Mouse (Mus musculus) lung, embryonic 14.5 days (tissue): ENCODE measurements around the gene Gnb4. TPM values are rescaled to one million over a fixed set of nuclear protein-coding genes. Genes with fewer than 3 reads are reported as not detected.

Experiments used
- ATAC-seq: fragments of 200-750 bp; cut with Nextera tagmentation; 2 replicates; pipeline ENCODE4 v1.8.0; 2017; ENCODE audit warnings: mild to moderate bottlenecking, moderate TSS enrichment, moderate library complexity; ENCODE audit not compliant: insufficient read depth
- DNase-seq: peaks from one replicate; pipeline ENCODE4 v3.0.0-alpha.2; 2015
- H3K27ac ChIP-seq: fragments of 300-500 bp; sonication (generic); 2 replicates; pipeline ENCODE4 v1.5.1; 2014; ENCODE audit warnings: low read depth, mild to moderate bottlenecking, moderate library complexity
- H3K27me3 ChIP-seq: fragments of 300-500 bp; sonication (generic); 2 replicates; pipeline ENCODE4 v1.6.1; 2014; ENCODE audit warnings: low read length, control low read depth; ENCODE audit not compliant: insufficient read depth
- H3K36me3 ChIP-seq: fragments of 300-500 bp; sonication (generic); 2 replicates; pipeline ENCODE4 v1.6.1; 2014; ENCODE audit warnings: control low read depth; ENCODE audit not compliant: insufficient read depth
- H3K4me1 ChIP-seq: fragments of 300-500 bp; sonication (generic); 2 replicates; pipeline ENCODE4 v1.6.1; 2014; ENCODE audit warnings: antibody characterized with exemption, control low read depth; ENCODE audit not compliant: insufficient read depth
- H3K4me2 ChIP-seq: fragments of 300-500 bp; sonication (generic); 2 replicates; pipeline ENCODE4 v1.6.1; 2014; ENCODE audit warnings: mild to moderate bottlenecking
- H3K4me3 ChIP-seq: fragments of 300-500 bp; sonication (generic); 2 replicates; pipeline ENCODE4 v1.5.1; 2014; ENCODE audit warnings: low read depth, low read length
- H3K9ac ChIP-seq: fragments of 300-500 bp; sonication (generic); 2 replicates; pipeline ENCODE4 v1.6.1; 2014
- H3K9me3 ChIP-seq: fragments of 300-500 bp; sonication (generic); 2 replicates; pipeline ENCODE4 v1.6.1; 2016; ENCODE audit warnings: low read depth, low read length, control low read depth
- CTCF ChIP-seq: IDR thresholded peaks from 2 replicates; pipeline ENCODE4 v1.5.1; 2016; ENCODE audit warnings: antibody characterized with exemption, low read depth
- WGBS: fragments of 180-500 bp; shearing (Covaris S2); extraction: QIAGEN DNeasy Blood & Tissue Kit; methylation state at CpG from one replicate; pipeline ENCODE4 v1.1.7; 2014; 5-methylcytosine and 5-hydroxymethylcytosine counted together
- polyA plus RNA-seq: library from polyadenylated mRNA; unstranded; fragments of >200 nt; fragmentation: Nextera tagmentation; extraction: Ambion mirVana; gene quantifications from 2 replicates; pipeline ENCODE4 v1.2.1, GENCODE M21; 2014

The Gnb4 gene
- polyA plus RNA-seq, 1 experiment from 2014 or later: 71.4 TPM

DNA sequence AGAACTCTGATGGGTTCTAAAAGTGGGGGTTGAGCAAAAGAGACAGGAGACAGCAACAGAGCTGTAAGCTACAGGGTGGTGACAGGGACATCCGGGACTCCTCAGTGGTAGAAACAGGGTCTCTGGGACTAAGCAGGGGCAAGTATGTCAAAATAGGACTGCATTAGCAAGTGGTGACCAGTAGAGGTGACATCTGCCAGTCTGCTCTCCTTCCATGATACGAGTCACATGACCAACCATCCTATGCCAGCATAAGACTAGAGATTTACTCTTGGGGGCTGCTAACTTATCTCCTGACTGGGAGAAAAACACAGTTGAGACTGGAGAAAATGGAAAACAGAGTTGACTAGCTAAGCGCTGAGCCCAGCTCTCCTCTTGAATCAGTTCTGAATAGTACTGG lies 30.1 kb downstream of the Gnb4 start:
- no peak for DNase-seq
- no peak for TF ChIP-seq CTCF
- Histone ChIP-seq H3K27me3 (no peaks in the 10 kb centered on the region), H3K4me1 (no peaks in the 10 kb centered on the region), H3K4me3 (no peak overlapping the region), H3K27ac (no peak overlapping the region), H3K4me2 (no peak overlapping the region), H3K9ac (no peak overlapping the region), H3K9me3 (no peaks in the 10 kb centered on the region), H3K36me3 (peaks cover 76% of the 10 kb centered on the region)
- ATAC-seq: no peak
- 87% methylated on average over 3 of the region's 3 CpGs for WGBS

DNA sequence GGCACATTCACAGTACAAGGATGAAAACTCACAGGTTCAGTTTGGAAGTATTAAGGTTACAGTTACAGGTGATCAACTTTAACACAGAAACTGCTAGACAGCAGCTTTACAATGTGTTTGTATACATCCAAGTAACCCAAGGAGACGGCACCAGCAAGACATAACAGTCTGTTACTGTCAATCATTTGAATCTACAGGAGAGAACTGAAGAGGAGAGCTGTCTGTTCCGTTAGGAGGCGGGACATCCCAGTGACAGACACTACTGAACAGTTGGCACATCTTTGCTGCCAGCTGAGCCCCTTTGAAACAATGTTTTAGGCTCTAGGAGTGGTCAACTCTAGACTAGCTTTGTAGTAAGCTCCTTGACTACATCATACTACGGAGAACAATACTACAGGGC lies 32.9 kb downstream of the Gnb4 start:
- TF ChIP-seq CTCF: no peak
- H3K27ac ChIP-seq: no peak overlapping the region
- ATAC-seq: no peak
- H3K4me2 ChIP-seq: no peak overlapping the region
- no peak for DNase-seq
- no peak overlapping the region for H3K4me3 ChIP-seq
- no peaks in the 10 kb centered on the region for H3K27me3 ChIP-seq
- H3K4me1 ChIP-seq: no peaks in the 10 kb centered on the region
- peaks cover 65% of the 10 kb centered on the region for H3K36me3 ChIP-seq
- WGBS: 92% methylated on average over 4 of the region's 4 CpGs
- H3K9me3 ChIP-seq: no peaks in the 10 kb centered on the region
- no peak overlapping the region for H3K9ac ChIP-seq

DNA sequence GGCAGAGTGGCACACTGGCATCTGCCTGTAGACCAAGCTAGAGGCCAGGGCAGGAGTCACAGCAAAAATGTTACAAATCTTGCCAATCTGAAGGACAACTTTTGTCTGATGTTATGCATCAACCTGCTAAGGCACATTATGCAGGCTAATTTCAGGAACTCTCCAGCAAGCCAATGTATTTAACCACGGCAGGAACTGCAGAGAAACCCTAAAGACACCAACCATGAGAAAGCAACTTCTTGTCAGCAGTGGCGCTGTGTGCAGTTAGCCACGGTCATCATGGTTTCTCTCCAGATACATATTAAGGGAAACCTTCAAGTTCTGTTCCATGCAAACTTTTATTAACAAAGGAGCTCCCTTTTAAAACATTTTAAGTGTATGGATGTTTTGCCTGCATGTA lies 34.5 kb downstream of the Gnb4 start:
- no peak for ATAC-seq
- no peak overlapping the region for H3K9ac ChIP-seq
- 86% methylated on average over 3 of the region's 3 CpGs for WGBS
- H3K4me1 ChIP-seq: no peaks in the 10 kb centered on the region
- no peak overlapping the region for H3K4me2 ChIP-seq
- H3K27ac ChIP-seq: no peak overlapping the region
- TF ChIP-seq CTCF: no peak
- no peaks in the 10 kb centered on the region for H3K27me3 ChIP-seq
- H3K4me3 ChIP-seq: no peak overlapping the region
- DNase-seq: no peak
- peaks cover 64% of the 10 kb centered on the region for H3K36me3 ChIP-seq
- no peaks in the 10 kb centered on the region for H3K9me3 ChIP-seq

DNA sequence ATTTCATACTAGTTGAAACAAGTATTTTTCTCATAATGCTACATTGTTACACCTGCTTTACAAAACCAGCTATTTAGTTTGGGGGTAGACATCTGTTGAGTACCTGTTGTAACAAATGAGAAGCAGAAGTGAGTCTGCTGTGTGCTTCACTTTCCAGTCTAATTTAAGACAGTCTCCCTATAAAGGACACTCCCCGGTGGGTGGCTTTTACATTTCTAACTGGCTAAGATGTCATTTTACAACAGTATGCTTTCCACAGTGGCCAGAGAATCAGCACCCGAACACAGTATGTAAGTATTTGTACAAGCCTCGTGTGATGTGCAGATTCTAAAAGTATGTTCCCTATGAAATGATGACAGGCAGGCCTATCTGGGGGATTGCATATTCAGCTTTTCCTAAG lies 35.6 kb downstream of the Gnb4 start:
- ATAC-seq: no peak
- 79% methylated on average over 3 of the region's 3 CpGs for WGBS

DNA sequence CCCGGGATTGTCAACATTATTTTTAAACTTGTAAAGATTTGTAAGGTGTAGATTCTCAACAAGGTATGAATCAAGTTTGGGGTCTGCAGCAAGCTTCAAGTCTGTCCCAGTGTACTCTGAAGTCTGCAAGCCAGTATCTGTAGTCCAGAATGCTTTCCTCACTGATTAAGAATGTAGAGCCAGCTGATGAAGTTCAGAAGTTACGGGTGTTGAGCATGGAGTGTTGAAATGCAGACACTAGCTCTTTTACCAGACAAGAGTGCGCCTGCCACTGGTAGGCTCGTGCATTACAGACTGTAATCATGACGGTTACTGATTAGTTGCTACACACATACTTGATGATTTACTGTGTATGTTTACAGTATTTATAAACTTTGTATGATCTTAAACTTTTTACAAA lies 37.6 kb downstream of the Gnb4 start:
- WGBS: 85% methylated on average over 5 of the region's 5 CpGs
- H3K36me3 ChIP-seq: peaks cover 74% of the 10 kb centered on the region
- H3K9me3 ChIP-seq: no peaks in the 10 kb centered on the region
- no peak overlapping the region for H3K27ac ChIP-seq
- DNase-seq (no peak), ATAC-seq (no peak)
- H3K4me3 ChIP-seq: no peak overlapping the region
- H3K4me1 ChIP-seq: no peaks in the 10 kb centered on the region
- TF ChIP-seq CTCF: no peak
- no peak overlapping the region for H3K4me2 ChIP-seq
- H3K27me3 ChIP-seq: no peaks in the 10 kb centered on the region
- H3K9ac ChIP-seq: no peak overlapping the region

More for the DNA sequence above, 35.6 kb downstream of the Gnb4 start:
- Histone ChIP-seq H3K27me3 (no peaks in the 10 kb centered on the region), H3K4me2 (no peak overlapping the region), H3K27ac (no peak overlapping the region), H3K9me3 (no peaks in the 10 kb centered on the region), H3K4me1 (no peaks in the 10 kb centered on the region), H3K9ac (no peak overlapping the region), H3K36me3 (peaks cover 70% of the 10 kb centered on the region), H3K4me3 (no peak overlapping the region)
- DNase-seq: no peak
- no peak for TF ChIP-seq CTCF

DNA sequence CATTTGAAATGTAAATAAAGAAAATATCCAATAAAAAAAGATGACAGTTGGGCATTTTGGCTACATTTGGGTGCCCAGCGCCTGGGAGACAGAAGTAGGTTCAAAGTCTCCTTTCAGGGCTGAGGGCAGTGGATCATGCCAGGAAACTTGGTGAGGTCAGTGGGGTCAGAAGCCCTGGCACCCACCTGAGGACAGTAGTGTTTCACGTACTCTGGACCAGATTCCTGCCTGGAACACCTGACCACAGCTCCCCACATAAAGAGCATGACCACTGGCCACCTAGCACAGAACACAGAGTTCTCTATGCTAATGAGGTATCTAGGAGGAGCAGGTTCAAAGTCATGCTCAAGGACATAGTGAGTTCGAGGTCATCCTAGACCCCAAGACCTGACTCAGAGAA lies 41.2 kb downstream of the Gnb4 start:
- Histone ChIP-seq H3K27ac (no peak overlapping the region), H3K4me1 (no peaks in the 10 kb centered on the region), H3K9ac (no peak overlapping the region), H3K36me3 (peaks cover 53% of the 10 kb centered on the region; the same call in 1 of the 2 replicates), H3K9me3 (no peaks in the 10 kb centered on the region), H3K4me2 (no peak overlapping the region), H3K27me3 (no peaks in the 10 kb centered on the region), H3K4me3 (no peak overlapping the region)
- WGBS: 90% methylated on average over 3 of the region's 3 CpGs
- ATAC-seq (no peak), DNase-seq (no peak)
- no peak for TF ChIP-seq CTCF

DNA sequence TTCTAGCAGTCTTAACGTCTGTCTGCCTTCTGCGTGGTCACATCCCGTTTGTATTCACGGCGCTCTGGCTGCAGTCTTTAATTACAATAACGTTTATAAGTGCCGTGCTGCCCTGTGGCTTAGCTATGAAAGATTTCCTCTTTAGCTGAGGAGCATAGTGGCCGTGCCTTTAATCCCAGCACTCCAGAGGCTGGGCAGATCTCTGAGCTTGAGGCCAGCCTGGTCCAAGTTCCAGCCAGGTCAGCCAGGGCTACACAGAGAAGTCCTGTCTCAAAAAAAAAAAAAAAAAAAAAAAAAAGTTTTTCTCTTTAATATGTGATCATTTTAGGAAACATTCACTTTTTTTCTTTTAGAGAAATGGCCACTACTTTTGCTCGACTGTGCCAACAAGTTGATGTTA lies 42.5 kb downstream of the Gnb4 start:
- Histone ChIP-seq H3K4me3 (no peak overlapping the region), H3K4me2 (no peak overlapping the region), H3K27me3 (no peaks in the 10 kb centered on the region), H3K4me1 (no peaks in the 10 kb centered on the region), H3K27ac (no peak overlapping the region), H3K9ac (no peak overlapping the region), H3K9me3 (no peaks in the 10 kb centered on the region), H3K36me3 (peaks cover 57% of the 10 kb centered on the region)
- WGBS: 55% methylated on average over 9 of the region's 9 CpGs
- DNase-seq (no peak), ATAC-seq (no peak)
- TF ChIP-seq CTCF: no peak

DNA sequence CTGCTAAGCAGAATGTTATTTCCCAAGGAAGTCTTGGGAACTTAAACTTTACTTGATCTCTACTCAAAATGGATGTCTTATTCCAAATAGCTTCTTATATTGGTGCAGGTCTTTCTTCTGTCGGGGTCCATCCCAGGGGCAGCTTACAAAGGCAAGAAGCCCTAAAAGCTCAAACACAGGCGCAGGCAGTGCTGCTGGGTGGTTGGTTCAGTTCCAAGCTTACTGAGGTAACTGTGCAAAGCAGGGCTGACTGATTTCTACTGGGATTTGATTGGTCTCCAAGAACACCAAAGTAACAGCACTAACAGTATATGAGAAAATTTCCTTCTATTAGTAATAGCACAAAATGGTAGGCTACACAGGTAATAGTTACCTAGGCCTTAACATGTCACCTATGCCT lies 43.3 kb downstream of the Gnb4 start:
- peaks cover 59% of the 10 kb centered on the region for H3K36me3 ChIP-seq
- 90% methylated on average over 2 of the region's 2 CpGs for WGBS
- H3K4me3 ChIP-seq: no peak overlapping the region
- no peak for DNase-seq
- H3K9me3 ChIP-seq: no peaks in the 10 kb centered on the region
- ATAC-seq: no peak
- no peak for TF ChIP-seq CTCF
- no peaks in the 10 kb centered on the region for H3K4me1 ChIP-seq
- H3K27me3 ChIP-seq: no peaks in the 10 kb centered on the region
- no peak overlapping the region for H3K27ac ChIP-seq
- H3K9ac ChIP-seq: no peak overlapping the region
- H3K4me2 ChIP-seq: no peak overlapping the region
